ENCODE assay signal across 8 mouse cellular contexts in the genomic region with DNA sequence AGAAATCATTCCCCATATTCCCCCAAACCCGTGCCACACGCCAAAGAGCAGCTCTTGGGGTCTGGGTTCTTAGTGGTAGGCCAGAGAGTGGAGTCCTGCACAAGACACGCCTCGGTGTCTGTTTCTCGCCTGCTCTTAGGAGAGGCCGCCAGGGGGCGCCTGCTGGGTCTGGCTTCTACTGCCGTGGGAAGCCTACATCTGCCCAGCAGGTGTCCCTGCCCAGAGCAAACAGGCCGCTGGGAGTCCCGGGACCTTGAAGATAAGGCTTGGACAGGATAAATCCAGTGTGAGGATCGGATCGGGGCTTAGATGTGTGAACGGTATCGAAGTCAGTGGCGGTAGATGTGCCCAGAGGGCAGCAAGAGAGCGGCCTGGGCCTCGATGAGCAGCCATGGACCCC. TPM values are rescaled to one million over a fixed set of nuclear protein-coding genes. Genes with fewer than 3 reads are reported as not detected.
DNase-seq lines count a peak whose midpoint lies in the region; ATAC-seq lines count a peak whose summit lies in the region.

A gene (plus strand): TSS at position 236 of the 400 bp plus-strand sequence.

- peak; percentile 67 to 70 for DNase-seq in adrenal gland, adult 18-20 months (ENCODE audit: low spot score in 2 of 2)
- DNase-seq in cerebellum, postnatal 14 days: peak; percentile 70 to 78
- peak; percentile 42 to 55 for DNase-seq in gastrocnemius, adult 8-10 months (ENCODE audit: low spot score in 2 of 2)
- peak; percentile 68 to 70 for DNase-seq in left cerebral cortex, postnatal 14 days (ENCODE audit: low spot score in 2 of 2)
- DNase-seq in spleen, adult 18-20 months: peak; percentile 61 to 81
- no peak for DNase-seq in MN1 (ENCODE audit: low spot score)

- intact Hi-C loops in left cerebral cortex, postnatal 14 days (cut with DNase I): no loop called here

- ATAC-seq in inflammation-experienced regulatory T-cells, adult 6 months: peak; percentile 61
- ATAC-seq in megakaryocyte-erythroid progenitor cell, adult 5-6 weeks (replicated peaks; ENCODE audit: low FRiP score, low TSS enrichment, poor library complexity, severe bottlenecking): peak; percentile 85

RNA-seq across cellular contexts. Expression of the gene that starts here (rescaled TPM):
- total RNA-seq in adrenal gland, adult 18-20 months (2021): not detected
- not detected for total RNA-seq in gastrocnemius, adult 8-10 months (2022)
- polyA plus RNA-seq in inflammation-experienced regulatory T-cells, adult 6 months (2017; shearing (Covaris generic)): not detected
- under 1 TPM; 0.32 to 0.42 TPM for total RNA-seq in left cerebral cortex, postnatal 14 days (2021)
- total RNA-seq in megakaryocyte-erythroid progenitor cell, adult 5-6 weeks (2014; fragmentation: Nextera tagmentation): not detected in 2 replicates
- total RNA-seq in megakaryocyte-erythroid progenitor cell, adult 5-6 weeks (2017): not detected in 2 replicates

Comparison
In these comparisons a context has a peak if more than half of its experiments do, and no peak if none do; other contexts are left out.
1. Peak in DNase-seq in adrenal gland, adult 18-20 months; RNA of the gene not detected or under 1 TPM.
2. Peak in DNase-seq in gastrocnemius, adult 8-10 months; RNA of the gene not detected or under 1 TPM.
3. Peak in ATAC-seq in inflammation-experienced regulatory T-cells, adult 6 months; RNA of the gene not detected or under 1 TPM.
4. Peak in DNase-seq in left cerebral cortex, postnatal 14 days; RNA of the gene not detected or under 1 TPM.
5. Peak in ATAC-seq in megakaryocyte-erythroid progenitor cell, adult 5-6 weeks; RNA of the gene not detected or under 1 TPM.